ENCODE assay signal across 8 mouse cellular contexts in genomic region chrX:59134928-59135361, GRCm38 (mm10).
DNase-seq lines count a peak whose midpoint lies in the region; ATAC-seq and TF ChIP-seq lines count a peak whose summit lies in the region.

No protein-coding gene starts in this region.

- H3K9me3 ChIP-seq in forebrain, embryonic 15.5 days: no peaks in the 10 kb centered on the region
- H3K9me3 ChIP-seq in hindbrain, embryonic 12.5 days (replicated peaks): no peaks in the 10 kb centered on the region
- H3K9me3 ChIP-seq in midbrain, embryonic 12.5 days: no peaks in the 10 kb centered on the region

- no peak for TF ChIP-seq POLR2A in small intestine, adult 2 months (IDR thresholded peaks at IDR 0.05; ENCODE audit: low read depth, low read length)

- WGBS in forebrain, embryonic 15.5 days: 19% methylated on average over 8 of the region's 8 CpGs
- WGBS in hindbrain, embryonic 12.5 days: 14% methylated on average over 8 of the region's 8 CpGs
- 22% methylated on average over 8 of the region's 8 CpGs for WGBS in midbrain, embryonic 12.5 days
- 13% methylated on average over 8 of the region's 8 CpGs for WGBS in small intestine, adult 2 months

- H3K4me3 ChIP-seq in brown adipose tissue, adult 24 weeks (ENCODE audit: insufficient read depth, low read depth, low read length): 0 out of 2 replicates have a peak overlapping the region, but pooled peaks have one; percentile 18
- peak overlapping the region; percentile 59 for H3K4me3 ChIP-seq in forebrain, embryonic 15.5 days
- peak overlapping the region; percentile 54 for H3K4me3 ChIP-seq in hindbrain, embryonic 12.5 days
- peak overlapping the region; percentile 59 for H3K4me3 ChIP-seq in midbrain, embryonic 12.5 days
- peak overlapping the region; percentile 39 for H3K4me3 ChIP-seq in small intestine, adult 2 months (ENCODE audit: low read depth, low read length)

- no peaks in the 10 kb centered on the region for H3K36me3 ChIP-seq in forebrain, embryonic 15.5 days
- H3K36me3 ChIP-seq in hindbrain, embryonic 12.5 days: no peaks in the 10 kb centered on the region
- H3K36me3 ChIP-seq in midbrain, embryonic 12.5 days: no peaks in the 10 kb centered on the region
- H3K36me3 ChIP-seq in small intestine, adult 2 months (ENCODE audit: control insufficient read depth, insufficient read depth, low read length): no peaks in the 10 kb centered on the region

- no peak overlapping the region for H3K27ac ChIP-seq in brown adipose tissue, adult 24 weeks (replicated peaks; ENCODE audit: low read depth, low read length)
- H3K27ac ChIP-seq in forebrain, embryonic 15.5 days (replicated peaks): peak overlapping the region; percentile 37; the same call in 1 of the 2 replicates
- H3K27ac ChIP-seq in hindbrain, embryonic 12.5 days: no peak overlapping the region
- H3K27ac ChIP-seq in midbrain, embryonic 12.5 days (replicated peaks): no peak overlapping the region
- H3K27ac ChIP-seq in small intestine, adult 2 months (ENCODE audit: insufficient read depth, low read depth, low read length): no peak overlapping the region

- no peaks in the 10 kb centered on the region for H3K4me1 ChIP-seq in brown adipose tissue, adult 24 weeks (ENCODE audit: control insufficient read depth, insufficient read depth, insufficient read length, low read length)
- no peaks in the 10 kb centered on the region for H3K4me1 ChIP-seq in forebrain, embryonic 15.5 days
- H3K4me1 ChIP-seq in hindbrain, embryonic 12.5 days: no peaks in the 10 kb centered on the region
- no peaks in the 10 kb centered on the region for H3K4me1 ChIP-seq in midbrain, embryonic 12.5 days
- no peaks in the 10 kb centered on the region for H3K4me1 ChIP-seq in small intestine, adult 2 months (ENCODE audit: control insufficient read depth, insufficient read depth, insufficient read length, low read length)

- 0 out of 2 replicates have a peak overlapping the region, but pooled peaks have one; percentile 57 for H3K9ac ChIP-seq in forebrain, embryonic 15.5 days (replicated peaks)
- H3K9ac ChIP-seq in hindbrain, embryonic 12.5 days: 0 out of 2 replicates have a peak overlapping the region, but pooled peaks have one; percentile 59
- H3K9ac ChIP-seq in midbrain, embryonic 12.5 days (replicated peaks): peak overlapping the region; percentile 50; the same call in 1 of the 2 replicates

- H3K27me3 ChIP-seq in forebrain, embryonic 15.5 days: no peaks in the 10 kb centered on the region
- H3K27me3 ChIP-seq in hindbrain, embryonic 12.5 days: peaks cover 7% of the 10 kb centered on the region; the same call in 1 of the 2 replicates
- H3K27me3 ChIP-seq in midbrain, embryonic 12.5 days: no peaks in the 10 kb centered on the region; the same call in 1 of the 2 replicates
- H3K27me3 ChIP-seq in small intestine, adult 2 months (ENCODE audit: control insufficient read depth, insufficient read depth, low read length): 0 out of 2 replicates have a peak, but pooled peaks cover 2% of the 10 kb centered on the region

- peak; percentile 88 for ATAC-seq in forebrain, embryonic 15.5 days (replicated peaks)
- ATAC-seq in hindbrain, embryonic 12.5 days (ENCODE audit: low FRiP score): peak; percentile 80
- ATAC-seq in midbrain, embryonic 12.5 days (ENCODE audit: low FRiP score, low read depth): peak; percentile 82
- ATAC-seq in megakaryocyte-erythroid progenitor cell, adult 5-6 weeks (replicated peaks; ENCODE audit: low FRiP score, low TSS enrichment, poor library complexity, severe bottlenecking): no peak

- DNase-seq in ES-CJ7 (ENCODE audit: low read depth, low spot score): peak; percentile 68
- DNase-seq in left cerebral cortex, adult 11 months (ENCODE audit: low spot score): peak; percentile 12

- no peak for TF ChIP-seq CTCF in small intestine, adult 2 months (IDR thresholded peaks at IDR 0.05; ENCODE audit: extremely low read depth, insufficient read length, insufficient replicate concordance, low read depth, low read length)

- H3K4me2 ChIP-seq in forebrain, embryonic 15.5 days (replicated peaks): peak overlapping the region; percentile 64
- peak overlapping the region; percentile 71 for H3K4me2 ChIP-seq in hindbrain, embryonic 12.5 days (replicated peaks)
- peak overlapping the region; percentile 68 for H3K4me2 ChIP-seq in midbrain, embryonic 12.5 days (replicated peaks)
